Mouse (Mus musculus): ENCODE results near the gene Fchsd2. TPM values are rescaled to one million over a fixed set of nuclear protein-coding genes. Genes with fewer than 3 reads are reported as not detected.

Gene Fchsd2
- polyA plus RNA-seq, 1 experiment from 2014 or later, result 20.4 TPM

DNA sequence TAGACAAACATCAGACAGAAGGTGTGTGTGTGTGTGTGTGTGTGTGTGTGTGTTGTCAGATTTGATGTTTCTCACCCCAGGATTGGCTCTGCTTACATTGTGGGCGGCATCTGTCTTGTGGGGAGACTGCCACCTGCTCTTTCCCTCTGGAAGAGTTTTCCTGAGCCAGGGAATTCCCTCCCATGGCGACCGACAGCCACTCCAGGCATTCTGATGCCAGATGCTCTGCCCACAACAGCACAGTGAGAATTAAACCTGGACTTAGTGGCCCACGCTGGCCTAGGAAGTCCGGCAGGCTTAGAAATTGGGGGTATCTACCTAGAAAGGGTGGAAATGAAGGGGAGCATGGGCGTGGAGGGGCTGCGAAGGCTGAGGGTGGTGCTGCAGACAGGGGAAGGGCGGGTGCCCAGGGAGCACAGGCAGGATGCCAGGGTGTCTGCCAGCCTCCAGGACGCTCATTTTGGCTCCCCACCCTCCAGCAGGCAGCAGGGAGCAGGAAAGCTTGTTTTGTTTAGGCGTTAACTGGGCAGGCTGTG is 8.6 kb downstream of the Fchsd2 start:
- H3K27ac ChIP-seq (ENCODE audit: low read depth, low read length), result no peak overlapping the region
- H3K9me3 ChIP-seq (replicated peaks; ENCODE audit: control insufficient read depth, low read length), result no peaks in the 10 kb centered on the region
- WGBS (ENCODE audit: insufficient replicate concordance), result 61% methylated on average over 10 of the region's 10 CpGs
- ATAC-seq (replicated peaks; ENCODE audit: insufficient number of reproducible peaks, low FRiP score, low TSS enrichment), result no peak
- H3K4me1 ChIP-seq (ENCODE audit: control insufficient read depth, insufficient read depth, low read length), result no peaks in the 10 kb centered on the region
- H3K4me2 ChIP-seq, result no peak overlapping the region
- H3K36me3 ChIP-seq (ENCODE audit: control insufficient read depth, insufficient read depth, low read length), result no peaks in the 10 kb centered on the region
- no peak overlapping the region for H3K4me3 ChIP-seq (ENCODE audit: low read depth, low read length)
- H3K9ac ChIP-seq (ENCODE audit: low read depth, low read length), result 0 out of 2 replicates have a peak overlapping the region, but pooled peaks have one; percentile 8
- no peaks in the 10 kb centered on the region for H3K27me3 ChIP-seq (ENCODE audit: control insufficient read depth, insufficient read depth, low read length)

DNA sequence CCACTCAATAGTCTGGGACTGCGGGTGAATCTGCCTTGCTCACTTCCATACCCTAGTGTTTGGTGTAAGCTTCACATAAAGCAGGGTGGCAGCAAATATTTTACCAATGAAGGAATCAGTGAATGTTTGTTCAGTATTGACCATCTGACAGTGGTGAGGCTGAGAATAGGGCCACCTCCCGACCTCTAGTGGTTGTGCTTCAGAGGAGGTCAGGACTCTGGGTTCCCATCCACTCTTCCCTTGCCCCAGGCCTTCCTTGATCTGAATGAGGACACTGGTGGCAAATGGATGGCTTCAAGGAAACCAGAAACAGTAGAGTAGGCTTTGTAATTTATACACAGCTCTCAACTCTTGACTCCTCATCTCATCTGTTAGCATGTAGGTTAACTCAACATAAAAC is 14.0 kb downstream of the Fchsd2 start:
- no peak overlapping the region for H3K9ac ChIP-seq (ENCODE audit: low read depth, low read length)
- 0 out of 2 replicates have a peak, but pooled peaks cover 3% of the 10 kb centered on the region for H3K36me3 ChIP-seq (ENCODE audit: control insufficient read depth, insufficient read depth, low read length)
- WGBS (ENCODE audit: insufficient replicate concordance), result 45% methylated on average over 2 of the region's 2 CpGs
- H3K27ac ChIP-seq (ENCODE audit: low read depth, low read length), result no peak overlapping the region
- H3K4me3 ChIP-seq (ENCODE audit: low read depth, low read length), result no peak overlapping the region
- peaks cover 13% of the 10 kb centered on the region for H3K4me1 ChIP-seq (ENCODE audit: control insufficient read depth, insufficient read depth, low read length)
- no peaks in the 10 kb centered on the region for H3K9me3 ChIP-seq (replicated peaks; ENCODE audit: control insufficient read depth, low read length)
- ATAC-seq (replicated peaks; ENCODE audit: insufficient number of reproducible peaks, low FRiP score, low TSS enrichment), result no peak
- no peak overlapping the region for H3K4me2 ChIP-seq
- no peaks in the 10 kb centered on the region for H3K27me3 ChIP-seq (ENCODE audit: control insufficient read depth, insufficient read depth, low read length)

DNA sequence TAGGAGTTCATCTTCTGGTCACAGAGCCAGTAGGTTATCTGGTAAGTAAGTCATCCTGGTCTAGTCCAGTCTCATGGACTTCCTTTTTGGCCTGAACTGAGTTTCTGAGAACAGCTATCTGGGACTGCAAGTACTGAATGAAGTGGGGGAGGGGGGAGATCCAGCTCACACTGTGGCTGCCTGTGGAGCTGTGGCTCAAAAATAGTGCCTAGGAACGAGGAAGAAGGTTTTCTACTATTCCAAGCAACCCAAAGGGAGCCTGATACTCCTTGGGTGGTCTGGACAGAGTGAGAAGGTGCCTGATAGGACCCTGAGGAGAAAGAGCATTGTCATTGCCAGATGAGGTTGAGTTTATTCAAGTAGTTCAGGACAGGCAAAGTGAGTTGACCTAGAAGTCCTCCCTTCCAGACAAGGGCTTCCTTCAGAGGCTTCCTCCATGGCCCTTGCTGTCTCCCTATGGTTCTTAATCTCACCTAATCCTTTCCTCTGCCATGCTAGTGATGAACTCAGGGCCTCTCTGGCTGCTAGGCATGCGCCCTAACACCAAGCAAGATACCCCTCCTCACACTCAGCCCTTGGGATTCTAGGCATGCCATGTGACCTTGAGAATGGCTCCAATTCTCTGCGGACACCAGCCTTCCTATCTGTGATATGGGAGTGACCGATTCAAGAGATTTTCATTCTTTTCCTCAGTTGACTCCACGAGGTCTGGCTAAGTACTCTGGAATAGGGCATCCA is 14.6 kb downstream of the Fchsd2 start:
- H3K27ac ChIP-seq (ENCODE audit: low read depth, low read length), result peak overlapping the region; percentile 97
- H3K9me3 ChIP-seq (replicated peaks; ENCODE audit: control insufficient read depth, low read length), result no peaks in the 10 kb centered on the region
- no peaks in the 10 kb centered on the region for H3K27me3 ChIP-seq (ENCODE audit: control insufficient read depth, insufficient read depth, low read length)

DNA sequence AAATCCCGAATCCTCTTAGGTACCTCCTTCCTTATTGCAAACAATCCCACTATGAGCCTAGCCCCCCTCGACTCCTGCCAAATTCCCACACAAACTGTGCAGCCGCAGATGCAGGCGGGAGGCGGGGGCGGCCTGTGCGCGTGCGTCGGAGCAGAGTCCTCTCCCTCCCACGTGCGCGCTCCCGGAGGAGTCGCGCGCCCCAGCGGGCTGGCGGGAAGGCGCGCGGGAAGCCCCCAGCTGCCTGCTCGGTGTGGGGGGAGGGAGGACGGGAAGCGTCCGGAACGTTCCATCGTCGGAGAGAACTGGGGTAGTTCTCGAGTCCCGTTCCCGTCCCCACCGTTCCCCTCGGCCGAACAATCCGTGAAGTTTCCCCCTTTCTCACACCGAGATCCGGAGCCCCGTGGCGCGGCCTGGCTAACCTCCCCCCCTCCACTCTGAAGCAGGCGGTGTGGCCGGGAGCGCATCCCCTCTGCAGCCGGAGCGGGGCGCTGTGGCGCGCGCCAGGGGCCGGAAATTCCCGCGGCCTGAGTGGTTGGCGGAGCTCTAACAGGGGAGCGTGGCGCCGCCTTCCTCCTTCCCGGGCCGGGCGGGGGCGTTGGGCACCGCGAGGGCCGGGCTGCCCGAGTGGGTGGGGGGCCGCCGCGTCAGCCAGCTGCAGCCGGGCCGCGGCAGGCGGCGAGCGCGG is 15.4 kb downstream of the Fchsd2 start:
- H3K27ac ChIP-seq (ENCODE audit: low read depth, low read length), result peak overlapping the region; percentile 97
- H3K36me3 ChIP-seq (ENCODE audit: control insufficient read depth, insufficient read depth, low read length), result 0 out of 2 replicates have a peak, but pooled peaks cover 3% of the 10 kb centered on the region
- under 1% methylated on average over 56 of the region's 75 CpGs for WGBS (ENCODE audit: insufficient replicate concordance)
- H3K4me1 ChIP-seq (ENCODE audit: control insufficient read depth, insufficient read depth, low read length), result peaks cover 13% of the 10 kb centered on the region
- peak overlapping the region; percentile 65 for H3K4me2 ChIP-seq
- peak; percentile 87 for ATAC-seq (replicated peaks; ENCODE audit: insufficient number of reproducible peaks, low FRiP score, low TSS enrichment)
- peak overlapping the region; percentile 82 for H3K9ac ChIP-seq (ENCODE audit: low read depth, low read length)
- H3K9me3 ChIP-seq (replicated peaks; ENCODE audit: control insufficient read depth, low read length), result no peaks in the 10 kb centered on the region
- H3K27me3 ChIP-seq (ENCODE audit: control insufficient read depth, insufficient read depth, low read length), result no peaks in the 10 kb centered on the region
- peak overlapping the region; percentile 82 for H3K4me3 ChIP-seq (ENCODE audit: low read depth, low read length)

More for the DNA sequence above, 14.6 kb downstream of the Fchsd2 start:
- Histone ChIP-seq H3K4me1 (ENCODE audit: control insufficient read depth, insufficient read depth, low read length) (peaks cover 13% of the 10 kb centered on the region), H3K4me3 (ENCODE audit: low read depth, low read length) (peak overlapping the region; percentile 82), H3K9ac (ENCODE audit: low read depth, low read length) (peak overlapping the region; percentile 82), H3K36me3 (ENCODE audit: control insufficient read depth, insufficient read depth, low read length) (0 out of 2 replicates have a peak, but pooled peaks cover 3% of the 10 kb centered on the region), H3K4me2 (peak overlapping the region; percentile 65)
- ATAC-seq (replicated peaks; ENCODE audit: insufficient number of reproducible peaks, low FRiP score, low TSS enrichment), result no peak
- 23% methylated on average over 5 of the region's 5 CpGs for WGBS (ENCODE audit: insufficient replicate concordance)

DNA sequence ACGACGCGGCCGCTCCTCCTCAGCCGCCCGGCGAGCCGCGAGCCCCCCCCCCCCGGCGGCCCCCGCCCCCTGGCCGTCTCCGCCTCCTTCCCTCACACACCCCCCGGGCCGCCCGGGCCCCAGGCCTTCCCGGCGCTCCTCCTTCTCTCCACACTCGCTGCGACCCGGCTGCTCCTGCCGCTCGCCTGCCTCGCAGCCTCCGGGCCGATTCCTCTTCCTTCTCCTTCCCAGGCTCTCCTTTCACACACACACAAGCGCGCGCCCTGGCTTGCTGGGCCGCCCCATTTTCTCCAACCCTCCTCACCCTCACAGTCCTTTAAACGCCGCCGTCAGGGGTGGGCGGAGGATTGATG is 16.0 kb downstream of the Fchsd2 start:
- peak; percentile 80; the same call in 1 of the 2 replicates for ATAC-seq (replicated peaks; ENCODE audit: insufficient number of reproducible peaks, low FRiP score, low TSS enrichment)
- H3K9me3 ChIP-seq (replicated peaks; ENCODE audit: control insufficient read depth, low read length), result no peaks in the 10 kb centered on the region
- 0 out of 2 replicates have a peak, but pooled peaks cover 3% of the 10 kb centered on the region for H3K36me3 ChIP-seq (ENCODE audit: control insufficient read depth, insufficient read depth, low read length)
- H3K4me3 ChIP-seq (ENCODE audit: low read depth, low read length), result peak overlapping the region; percentile 82
- WGBS (ENCODE audit: insufficient replicate concordance), result 0% methylated on average over 8 of the region's 35 CpGs
- peak overlapping the region; percentile 65 for H3K4me2 ChIP-seq
- H3K27ac ChIP-seq (ENCODE audit: low read depth, low read length), result peak overlapping the region; percentile 97
- H3K27me3 ChIP-seq (ENCODE audit: control insufficient read depth, insufficient read depth, low read length), result no peaks in the 10 kb centered on the region
- H3K4me1 ChIP-seq (ENCODE audit: control insufficient read depth, insufficient read depth, low read length), result peaks cover 13% of the 10 kb centered on the region
- H3K9ac ChIP-seq (ENCODE audit: low read depth, low read length), result peak overlapping the region; percentile 82

DNA sequence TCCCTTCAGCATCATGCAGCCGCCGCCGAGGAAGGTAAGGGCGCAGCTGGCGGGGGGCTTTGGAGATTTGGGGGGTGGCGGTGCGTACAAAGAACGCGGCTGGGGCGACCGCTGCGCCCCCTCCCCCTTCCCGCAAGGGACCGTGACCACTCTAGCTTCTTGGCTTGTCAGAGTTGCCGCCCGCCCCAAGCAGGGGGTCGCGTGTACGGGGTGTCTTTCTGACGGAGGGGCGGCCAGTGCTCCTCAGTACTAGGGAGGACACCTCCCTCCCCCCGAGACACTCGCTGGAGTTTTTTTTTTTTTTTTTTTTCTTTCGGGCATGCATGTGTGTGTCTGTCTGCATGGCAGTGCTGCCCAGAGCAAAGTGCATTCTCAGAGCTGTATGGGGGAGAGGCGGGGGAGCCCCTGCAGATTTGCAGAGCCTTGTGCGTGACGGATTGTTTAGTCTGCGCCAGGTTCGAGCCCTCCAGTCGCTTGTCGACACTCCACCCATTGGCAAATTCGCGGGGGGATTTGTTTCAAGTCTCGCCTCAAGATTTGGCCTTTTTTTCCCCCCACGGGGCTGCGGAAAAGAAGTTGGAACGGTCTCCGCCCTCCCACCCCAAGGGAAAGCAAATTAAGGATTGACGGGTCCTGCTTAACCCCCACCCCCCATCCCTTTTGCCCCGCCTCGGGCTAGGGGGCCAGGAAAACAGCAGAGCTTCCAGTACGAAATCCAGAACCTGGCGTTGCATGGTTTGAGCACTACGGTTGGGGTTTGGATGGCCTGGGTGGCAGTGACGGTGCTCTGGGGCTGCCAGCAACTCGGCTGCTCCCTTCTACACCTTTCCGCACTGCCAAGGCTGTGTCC is 16.6 kb downstream of the Fchsd2 start:
- H3K9ac ChIP-seq (ENCODE audit: low read depth, low read length), result peak overlapping the region; percentile 82
- H3K4me3 ChIP-seq (ENCODE audit: low read depth, low read length), result peak overlapping the region; percentile 82
- H3K27me3 ChIP-seq (ENCODE audit: control insufficient read depth, insufficient read depth, low read length), result no peaks in the 10 kb centered on the region
- H3K36me3 ChIP-seq (ENCODE audit: control insufficient read depth, insufficient read depth, low read length), result 0 out of 2 replicates have a peak, but pooled peaks cover 3% of the 10 kb centered on the region
- no peaks in the 10 kb centered on the region for H3K9me3 ChIP-seq (replicated peaks; ENCODE audit: control insufficient read depth, low read length)
- peak; percentile 32 for ATAC-seq (replicated peaks; ENCODE audit: insufficient number of reproducible peaks, low FRiP score, low TSS enrichment)
- peak overlapping the region; percentile 65 for H3K4me2 ChIP-seq
- peaks cover 13% of the 10 kb centered on the region for H3K4me1 ChIP-seq (ENCODE audit: control insufficient read depth, insufficient read depth, low read length)
- peak overlapping the region; percentile 97 for H3K27ac ChIP-seq (ENCODE audit: low read depth, low read length)
- WGBS (ENCODE audit: insufficient replicate concordance), result under 1% methylated on average over 47 of the region's 47 CpGs

DNA sequence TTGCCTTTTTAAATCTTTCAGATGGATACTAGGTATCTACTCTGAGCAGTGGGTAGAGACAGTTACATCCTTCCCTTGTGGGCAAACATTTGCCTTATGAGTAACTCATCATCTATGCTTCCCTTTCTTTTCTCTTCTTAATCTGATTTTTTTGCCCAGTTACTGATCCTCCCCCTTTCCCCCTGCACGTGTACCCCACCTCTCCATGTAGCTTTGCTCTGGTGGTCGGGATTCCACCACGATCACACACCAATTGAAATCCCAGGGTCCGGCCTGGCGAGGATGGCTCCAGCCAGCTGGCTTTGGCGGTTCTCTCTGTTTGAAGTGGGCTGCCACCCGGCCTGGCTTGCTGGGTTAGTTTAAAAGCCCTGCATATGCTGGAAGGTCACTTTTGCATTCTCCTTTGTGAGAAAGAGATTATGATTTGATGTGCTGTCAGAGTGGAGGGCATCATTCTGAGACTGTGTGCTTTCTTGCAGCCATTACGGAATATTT is 17.2 kb downstream of the Fchsd2 start:
- Histone ChIP-seq H3K4me2 (peak overlapping the region; percentile 65), H3K27ac (ENCODE audit: low read depth, low read length) (no peak overlapping the region), H3K9ac (ENCODE audit: low read depth, low read length) (peak overlapping the region; percentile 82), H3K36me3 (ENCODE audit: control insufficient read depth, insufficient read depth, low read length) (0 out of 2 replicates have a peak, but pooled peaks cover 3% of the 10 kb centered on the region), H3K4me1 (ENCODE audit: control insufficient read depth, insufficient read depth, low read length) (peaks cover 13% of the 10 kb centered on the region), H3K4me3 (ENCODE audit: low read depth, low read length) (peak overlapping the region; percentile 82), H3K27me3 (ENCODE audit: control insufficient read depth, insufficient read depth, low read length) (no peaks in the 10 kb centered on the region), H3K9me3 (replicated peaks; ENCODE audit: control insufficient read depth, low read length) (no peaks in the 10 kb centered on the region)
- WGBS (ENCODE audit: insufficient replicate concordance), result 11% methylated on average over 8 of the region's 8 CpGs
- no peak for ATAC-seq (replicated peaks; ENCODE audit: insufficient number of reproducible peaks, low FRiP score, low TSS enrichment)

DNA sequence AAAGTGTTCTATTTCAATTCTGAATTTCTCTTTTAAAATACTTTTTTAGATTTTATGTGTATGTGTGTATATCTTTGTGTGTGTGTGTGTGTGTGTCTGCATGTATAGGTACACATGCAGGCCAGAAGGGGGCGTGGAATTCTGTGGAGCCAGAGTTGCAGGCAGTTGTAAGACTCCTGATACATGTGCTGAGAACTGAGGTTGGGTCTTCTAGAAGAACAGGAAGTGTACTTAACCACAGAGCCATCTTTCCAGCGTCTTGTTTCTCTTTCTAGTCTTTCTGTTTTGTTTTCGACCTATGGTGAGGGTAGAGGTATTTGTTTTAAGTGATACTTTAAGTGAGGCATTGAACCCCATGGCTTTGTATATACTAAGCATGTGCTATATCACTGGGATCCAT is 20.7 kb downstream of the Fchsd2 start:
- no peak overlapping the region for H3K4me2 ChIP-seq
- H3K27ac ChIP-seq (ENCODE audit: low read depth, low read length), result no peak overlapping the region
- no peaks in the 10 kb centered on the region for H3K9me3 ChIP-seq (replicated peaks; ENCODE audit: control insufficient read depth, low read length)
- H3K27me3 ChIP-seq (ENCODE audit: control insufficient read depth, insufficient read depth, low read length), result no peaks in the 10 kb centered on the region
- H3K36me3 ChIP-seq (ENCODE audit: control insufficient read depth, insufficient read depth, low read length), result peaks cover 24% of the 10 kb centered on the region
- no peak for ATAC-seq (replicated peaks; ENCODE audit: insufficient number of reproducible peaks, low FRiP score, low TSS enrichment)
- 87% methylated on average over 3 of the region's 3 CpGs for WGBS (ENCODE audit: insufficient replicate concordance)
- H3K4me1 ChIP-seq (ENCODE audit: control insufficient read depth, insufficient read depth, low read length), result peaks cover 4% of the 10 kb centered on the region; the same call in 1 of the 2 replicates
- no peak overlapping the region for H3K4me3 ChIP-seq (ENCODE audit: low read depth, low read length)
- H3K9ac ChIP-seq (ENCODE audit: low read depth, low read length), result no peak overlapping the region

Data from heart, embryonic 11.5 days (tissue).